Mouse (Mus musculus) stomach, embryonic 16.5 days (tissue): ENCODE measurements at regions not wholly inside any gene's neighbourhood (a gene's known extent, or its start where the extent isn't known, plus 50 kb on each side); places are given as distances from the start of the nearest gene placed in this dataset.

Experiments
- ATAC-seq: fragments of 200-750 bp; cut with Nextera tagmentation; 2 replicates; pipeline ENCODE4 v1.8.0; 2017; ENCODE audit warnings: moderate number of reproducible peaks, moderate TSS enrichment; ENCODE audit not compliant: insufficient read depth, low FRiP score
- H3K27ac ChIP-seq: fragments of 300-500 bp; sonication (generic); 2 replicates; pipeline ENCODE4 v1.5.1; 2014; ENCODE audit warnings: low read length
- H3K27me3 ChIP-seq: fragments of 300-500 bp; sonication (generic); 2 replicates; pipeline ENCODE4 v1.6.1; 2014; ENCODE audit warnings: low read length, control low read depth, mixed read lengths; ENCODE audit not compliant: control insufficient read depth, insufficient read depth
- H3K36me3 ChIP-seq: fragments of 300-500 bp; sonication (generic); 2 replicates; pipeline ENCODE4 v1.6.1; 2014; ENCODE audit warnings: low read length; ENCODE audit not compliant: control insufficient read depth, insufficient read depth
- H3K4me1 ChIP-seq: fragments of 300-500 bp; sonication (generic); 2 replicates; pipeline ENCODE4 v1.6.1; 2014; ENCODE audit warnings: low read length, control low read depth, mixed read lengths; ENCODE audit not compliant: control insufficient read depth, insufficient read depth
- H3K4me2 ChIP-seq: fragments of 300-500 bp; sonication (generic); 2 replicates; pipeline ENCODE4 v1.6.1; 2014; ENCODE audit warnings: low read depth, low read length, mixed read lengths
- H3K4me3 ChIP-seq: fragments of 300-500 bp; sonication (generic); replicated peaks from 2 replicates; pipeline ENCODE4 v1.5.1; 2014; ENCODE audit warnings: mild to moderate bottlenecking, low read length
- H3K9ac ChIP-seq: fragments of 300-500 bp; sonication (generic); 2 replicates; pipeline ENCODE4 v1.6.1; 2014; ENCODE audit warnings: low read length
- H3K9me3 ChIP-seq: fragments of 300-500 bp; sonication (generic); replicated peaks from 2 replicates; pipeline ENCODE4 v1.6.1; 2016; ENCODE audit warnings: low read length, control low read depth; ENCODE audit not compliant: control insufficient read depth
- WGBS: fragments of 180-500 bp; shearing (Covaris S2); extraction: QIAGEN DNeasy Blood & Tissue Kit; methylation state at CpG from one replicate; pipeline ENCODE4 v1.1.7; 2014; 5-methylcytosine and 5-hydroxymethylcytosine counted together

DNA sequence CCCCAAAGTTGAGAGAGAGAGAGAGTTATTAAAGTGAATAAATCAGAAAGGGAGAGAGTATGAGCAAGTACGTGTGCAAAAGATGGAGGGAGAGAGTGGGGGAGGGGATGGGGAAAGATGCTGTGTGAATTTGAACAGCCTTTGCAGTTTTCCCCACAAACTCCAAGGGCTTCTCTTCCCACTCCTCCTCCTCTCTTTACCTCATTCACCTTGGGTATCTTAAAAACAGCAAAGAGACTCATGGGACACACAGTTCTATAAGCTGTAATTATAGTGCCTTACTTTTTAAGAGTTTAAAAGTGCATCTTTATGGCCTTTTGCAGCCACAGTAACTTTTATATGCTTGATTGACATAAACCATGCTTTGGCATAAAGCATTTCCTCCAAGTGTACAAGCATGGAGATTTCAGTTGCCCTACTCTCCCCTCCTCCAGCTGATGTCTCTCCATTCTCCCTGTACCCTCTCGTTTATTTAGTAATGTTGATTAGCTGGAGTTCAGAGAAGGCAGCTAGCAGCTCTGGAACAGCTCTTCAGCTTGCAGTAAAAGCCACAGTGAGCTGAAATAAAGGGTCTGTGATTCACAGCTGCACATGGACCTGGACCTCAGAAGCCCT is 156.7 kb downstream of the Tbx18 start:
- H3K36me3 ChIP-seq: no peaks in the 10 kb centered on the region

DNA sequence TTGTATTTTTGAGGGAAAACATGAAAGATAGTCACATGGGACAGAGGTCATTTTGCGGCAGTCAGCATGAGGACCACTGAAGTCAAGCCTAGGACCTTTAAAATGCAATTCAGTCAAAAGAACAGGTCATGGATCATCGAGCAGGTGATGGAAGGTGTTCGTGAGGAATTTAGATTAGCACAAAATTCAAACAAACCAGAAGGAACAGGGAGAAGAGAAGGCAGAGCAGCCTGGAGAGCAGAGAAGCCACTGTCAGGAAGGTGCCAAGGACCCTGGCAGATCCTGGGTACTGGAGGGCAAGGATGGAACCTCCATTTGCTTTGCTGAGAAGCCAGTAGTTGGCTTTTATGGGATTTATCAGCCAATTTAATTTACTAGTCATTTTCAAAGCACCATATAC is 167.8 kb downstream of the Tbx18 start:
- H3K4me1 ChIP-seq: no peaks in the 10 kb centered on the region
- no peak overlapping the region for H3K4me2 ChIP-seq
- no peak overlapping the region for H3K4me3 ChIP-seq
- H3K9me3 ChIP-seq: no peaks in the 10 kb centered on the region
- no peak for ATAC-seq
- H3K27ac ChIP-seq: no peak overlapping the region
- no peaks in the 10 kb centered on the region for H3K27me3 ChIP-seq
- WGBS: 36% methylated on average over 3 of the region's 3 CpGs
- no peaks in the 10 kb centered on the region for H3K36me3 ChIP-seq
- H3K9ac ChIP-seq: no peak overlapping the region

More for the DNA sequence above, 156.7 kb downstream of the Tbx18 start:
- no peak for ATAC-seq
- Histone ChIP-seq H3K4me3 (no peak overlapping the region), H3K4me1 (no peaks in the 10 kb centered on the region), H3K9me3 (no peaks in the 10 kb centered on the region), H3K9ac (no peak overlapping the region), H3K27me3 (no peaks in the 10 kb centered on the region), H3K27ac (no peak overlapping the region), H3K4me2 (no peak overlapping the region)
- 4% methylated on average over 2 of the region's 2 CpGs for WGBS

DNA sequence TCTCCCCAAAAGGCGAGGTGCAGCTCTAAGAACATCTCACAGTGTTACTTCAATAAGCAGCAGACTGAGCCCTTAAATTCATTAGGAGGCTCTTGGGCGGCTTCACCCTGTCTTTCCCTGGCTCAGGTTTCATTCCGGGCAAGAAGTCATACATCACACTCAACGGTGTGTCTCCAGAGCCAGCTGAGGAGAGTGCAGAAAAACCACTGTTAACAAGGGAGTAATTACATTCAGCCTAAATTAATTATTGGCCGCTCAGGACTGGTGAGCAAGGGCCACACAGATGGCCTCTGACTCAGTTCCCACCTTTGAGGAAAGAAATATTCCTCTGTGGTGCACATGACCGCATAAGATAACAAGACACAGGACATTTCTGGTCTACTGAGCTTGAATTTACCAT is 168.3 kb downstream of the Tbx18 start:
- Histone ChIP-seq H3K27me3 (no peaks in the 10 kb centered on the region), H3K4me2 (no peak overlapping the region), H3K4me3 (no peak overlapping the region), H3K9ac (no peak overlapping the region), H3K4me1 (no peaks in the 10 kb centered on the region), H3K9me3 (no peaks in the 10 kb centered on the region), H3K27ac (no peak overlapping the region), H3K36me3 (no peaks in the 10 kb centered on the region)
- 40% methylated on average over 6 of the region's 6 CpGs for WGBS
- ATAC-seq: no peak

DNA sequence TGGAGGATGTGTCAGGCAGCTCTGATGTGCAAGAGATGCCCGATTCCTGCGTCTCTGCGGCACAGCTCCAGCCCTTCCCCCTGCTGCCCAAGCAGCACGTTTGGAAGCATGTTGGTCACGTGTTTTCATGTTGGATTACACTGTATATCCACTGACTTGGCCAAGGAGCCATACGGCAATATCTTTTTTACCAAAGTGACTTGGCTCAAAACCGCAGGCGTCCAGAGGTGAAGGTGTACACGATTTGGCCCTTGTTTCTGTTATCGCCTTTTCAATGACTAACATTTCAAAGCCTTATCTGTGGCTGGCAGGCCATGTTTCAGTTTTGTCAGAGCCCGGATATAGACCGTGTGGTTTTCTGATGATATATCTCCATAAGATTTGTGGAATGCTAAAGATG is 173.2 kb downstream of the Tbx18 start:
- no peak overlapping the region for H3K9ac ChIP-seq
- H3K4me2 ChIP-seq: no peak overlapping the region
- no peaks in the 10 kb centered on the region for H3K9me3 ChIP-seq
- ATAC-seq: no peak
- H3K27me3 ChIP-seq: no peaks in the 10 kb centered on the region
- WGBS: 57% methylated on average over 12 of the region's 12 CpGs
- H3K27ac ChIP-seq: no peak overlapping the region
- no peaks in the 10 kb centered on the region for H3K36me3 ChIP-seq
- 0 out of 2 replicates have a peak, but pooled peaks cover 2% of the 10 kb centered on the region for H3K4me1 ChIP-seq
- H3K4me3 ChIP-seq: no peak overlapping the region

DNA sequence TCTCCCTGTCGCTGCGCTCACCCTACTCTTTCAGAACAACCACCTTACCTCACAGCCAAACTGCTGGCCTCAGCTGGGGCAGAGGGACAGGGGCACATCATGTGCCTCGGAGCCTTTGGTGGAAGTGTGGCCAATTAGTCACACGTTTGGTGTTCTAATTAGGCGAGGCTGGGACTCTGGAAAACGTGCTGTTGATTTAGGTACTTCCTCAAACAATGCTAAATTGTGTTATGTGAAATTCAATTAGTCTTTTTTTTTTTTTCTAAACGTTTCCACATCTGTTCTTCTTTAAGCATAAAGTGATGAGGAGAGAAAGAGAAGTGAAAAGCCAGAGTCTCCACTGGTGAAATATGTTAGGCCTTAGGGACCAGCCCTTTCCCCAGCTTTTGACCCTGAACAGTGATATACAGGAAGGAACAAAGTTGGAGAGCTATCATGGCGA is 174.1 kb downstream of the Tbx18 start:
- no peak overlapping the region for H3K9ac ChIP-seq
- no peak for ATAC-seq
- 24% methylated on average over 8 of the region's 8 CpGs for WGBS

DNA sequence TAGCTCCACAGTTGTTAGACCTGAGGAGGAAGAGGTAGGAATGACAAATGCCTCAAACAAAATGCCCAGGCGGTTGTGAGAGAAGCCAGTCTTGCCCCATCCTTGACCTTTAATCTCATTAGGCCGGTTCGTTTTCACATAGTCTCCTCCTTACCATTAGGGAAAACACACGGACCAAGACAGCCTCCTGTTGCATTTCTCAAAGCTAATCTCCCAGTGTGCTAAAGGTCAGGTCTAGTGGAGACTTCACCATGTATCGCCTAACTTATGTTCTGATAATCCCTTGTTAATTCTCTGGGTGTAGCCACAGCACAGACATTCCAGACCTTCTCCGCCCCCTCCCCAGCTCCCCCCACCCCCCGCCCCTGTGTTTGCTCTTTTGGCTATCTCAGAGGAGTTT is 174.5 kb downstream of the Tbx18 start:
- H3K9me3 ChIP-seq: no peaks in the 10 kb centered on the region
- no peak overlapping the region for H3K27ac ChIP-seq
- no peaks in the 10 kb centered on the region for H3K27me3 ChIP-seq
- 0 out of 2 replicates have a peak, but pooled peaks cover 2% of the 10 kb centered on the region for H3K4me1 ChIP-seq
- no peak overlapping the region for H3K9ac ChIP-seq
- WGBS: 16% methylated on average over 7 of the region's 7 CpGs
- H3K36me3 ChIP-seq: no peaks in the 10 kb centered on the region
- H3K4me3 ChIP-seq: no peak overlapping the region
- ATAC-seq: no peak
- H3K4me2 ChIP-seq: no peak overlapping the region

More for the DNA sequence above, 174.1 kb downstream of the Tbx18 start:
- H3K4me2 ChIP-seq: no peak overlapping the region
- H3K36me3 ChIP-seq: no peaks in the 10 kb centered on the region
- H3K4me1 ChIP-seq: 0 out of 2 replicates have a peak, but pooled peaks cover 2% of the 10 kb centered on the region
- H3K4me3 ChIP-seq: no peak overlapping the region
- no peaks in the 10 kb centered on the region for H3K9me3 ChIP-seq
- H3K27ac ChIP-seq: no peak overlapping the region
- no peaks in the 10 kb centered on the region for H3K27me3 ChIP-seq

DNA sequence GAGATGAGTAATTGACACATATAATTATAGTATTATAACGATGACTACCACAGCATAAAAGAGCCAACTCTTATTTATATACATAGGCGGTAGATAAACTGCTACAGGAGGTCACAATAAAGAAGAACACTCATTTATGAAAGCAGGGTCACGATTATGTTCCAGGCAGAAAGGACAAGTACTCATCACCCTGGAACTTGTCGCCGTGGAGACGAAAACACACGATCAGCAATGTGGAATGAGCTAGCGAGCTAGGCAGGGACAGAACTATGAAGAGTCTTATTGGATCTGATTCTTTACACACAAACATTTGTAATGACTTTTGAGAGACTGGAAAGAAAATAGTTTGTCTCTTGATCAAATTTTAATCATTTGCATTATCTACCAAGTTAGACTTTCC is 197.9 kb downstream of the Tbx18 start:
- Histone ChIP-seq H3K4me2 (no peak overlapping the region), H3K27me3 (no peaks in the 10 kb centered on the region), H3K4me1 (no peaks in the 10 kb centered on the region), H3K9ac (no peak overlapping the region), H3K27ac (no peak overlapping the region), H3K4me3 (no peak overlapping the region), H3K36me3 (no peaks in the 10 kb centered on the region), H3K9me3 (no peaks in the 10 kb centered on the region)
- 75% methylated on average over 8 of the region's 8 CpGs for WGBS
- no peak for ATAC-seq

DNA sequence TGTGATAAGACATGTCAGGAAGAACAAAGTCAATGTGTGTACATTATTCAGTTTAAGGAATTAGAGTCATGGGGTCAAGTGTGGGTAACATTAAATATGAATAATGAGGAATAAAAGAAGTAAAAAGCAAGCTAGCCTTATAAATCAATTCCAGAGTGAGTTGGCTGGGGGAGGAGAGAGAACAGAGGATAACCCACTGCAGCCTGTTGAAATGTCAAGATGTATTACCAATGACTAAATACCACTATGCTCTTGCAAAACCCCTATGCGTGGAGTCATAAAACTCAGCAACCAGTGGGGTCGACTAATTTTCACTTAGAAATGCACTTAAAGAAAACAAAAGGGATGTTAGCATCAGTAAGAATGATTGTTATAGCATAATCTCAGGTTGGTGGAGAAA is 201.2 kb downstream of the Tbx18 start:
- H3K4me2 ChIP-seq: no peak overlapping the region
- H3K36me3 ChIP-seq: no peaks in the 10 kb centered on the region
- H3K4me1 ChIP-seq: no peaks in the 10 kb centered on the region
- ATAC-seq: no peak
- H3K27me3 ChIP-seq: no peaks in the 10 kb centered on the region
- no peak overlapping the region for H3K27ac ChIP-seq
- WGBS: 41% methylated on average over 2 of the region's 2 CpGs
- H3K4me3 ChIP-seq: no peak overlapping the region
- no peak overlapping the region for H3K9ac ChIP-seq
- no peaks in the 10 kb centered on the region for H3K9me3 ChIP-seq

DNA sequence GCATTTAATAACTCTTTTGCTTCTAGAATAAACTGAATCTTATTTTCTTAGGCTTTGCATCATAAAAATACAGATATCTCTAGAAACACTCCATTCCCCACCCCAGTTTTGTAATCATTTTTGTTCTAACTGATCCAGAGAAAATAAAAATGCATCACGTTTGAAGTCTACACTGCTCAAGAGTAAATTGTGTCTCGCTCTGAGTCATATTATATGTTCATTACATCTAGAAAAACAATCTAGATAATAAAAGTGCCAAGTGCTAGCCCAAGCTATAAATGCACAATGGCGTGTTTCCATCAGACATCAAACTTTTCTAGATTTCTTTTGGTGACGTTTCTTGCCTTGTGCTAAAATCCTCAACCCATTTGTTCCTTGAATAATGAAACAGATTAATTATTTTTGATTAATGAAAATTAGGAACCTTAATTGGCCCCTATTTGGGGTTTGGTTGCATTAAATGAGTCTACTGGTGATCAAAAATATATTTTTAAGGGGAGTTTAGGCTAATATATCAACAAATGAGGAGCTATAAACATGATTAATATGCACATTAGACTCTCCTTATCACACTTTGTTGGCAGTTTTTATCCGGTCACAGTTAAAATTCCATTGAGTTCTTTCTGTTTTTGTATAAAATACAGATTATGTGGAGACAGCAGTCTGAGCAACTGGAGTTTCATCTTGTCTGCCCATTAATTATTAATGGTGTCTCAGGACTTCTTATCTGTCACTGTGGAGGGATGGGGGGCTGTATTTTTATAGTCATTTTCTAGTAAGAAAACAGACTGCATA is 206.0 kb downstream of the Tbx18 start:
- Histone ChIP-seq H3K27me3 (no peaks in the 10 kb centered on the region), H3K4me3 (no peak overlapping the region), H3K27ac (no peak overlapping the region), H3K9ac (no peak overlapping the region), H3K4me1 (no peaks in the 10 kb centered on the region), H3K9me3 (no peaks in the 10 kb centered on the region), H3K4me2 (no peak overlapping the region), H3K36me3 (no peaks in the 10 kb centered on the region)
- no peak for ATAC-seq
- 69% methylated on average over 5 of the region's 5 CpGs for WGBS
